Mouse (Mus musculus): ENCODE measurements around the gene Alkbh6. TPM values are rescaled to one million over a fixed set of nuclear protein-coding genes. Genes with fewer than 3 reads are reported as not detected.

Alkbh6 gene
- total RNA-seq, 1 experiment = 24.5 TPM

- H3K9me3 ChIP-seq (ENCODE audit: control insufficient read depth, insufficient read depth, low read depth, low read length) = no peaks in the 10 kb centered on the region
- H3K4me1 ChIP-seq (ENCODE audit: control insufficient read depth in 2 of 2, insufficient read depth in 2 of 2, low read length in 2 of 2, poor library complexity in 1 of 2) = peaks cover 2 to 18% of the 10 kb centered on the region in 2 experiments; a peak in 2 of 4 replicates
- TF ChIP-seq ZC3H11A (IDR thresholded peaks at IDR 0.05; ENCODE audit: borderline replicate concordance, low read depth, low read length) = no peak
- TF ChIP-seq ZNF384 (IDR thresholded peaks at IDR 0.05; ENCODE audit: low read depth, low read length) = no peak
- TF ChIP-seq HCFC1 (IDR thresholded peaks at IDR 0.05; ENCODE audit: borderline replicate concordance, insufficient read depth, low read length) = no peak
- no peak for TF ChIP-seq MAFK (IDR thresholded peaks at IDR 0.05; ENCODE audit: insufficient read depth, low read depth, low read length)
- no peak for TF ChIP-seq CHD2 (IDR thresholded peaks at IDR 0.05; ENCODE audit: low read depth, low read length)
- in situ Hi-C loops (cut with MboI; ENCODE audit: low sequenced_read_pairs in 2 of 2, unreplicated experiment in 2 of 2) = no loop called here
- peak overlapping the region; percentile 42 to 45; a peak in 3 of 4 replicates for H3K4me3 ChIP-seq (ENCODE audit: insufficient read depth in 1 of 2, low read depth in 1 of 2, low read length in 2 of 2, poor library complexity in 1 of 2, severe bottlenecking in 1 of 2)
- no peaks in the 10 kb centered on the region for H3K36me3 ChIP-seq (ENCODE audit: control insufficient read depth, insufficient read depth, low read length, poor library complexity, severe bottlenecking)
- no peak overlapping the region for H3K9ac ChIP-seq (ENCODE audit: insufficient read depth, low read depth, low read length, poor library complexity, severe bottlenecking)
- H3K27ac ChIP-seq (ENCODE audit: insufficient read depth, low read depth, low read length, poor library complexity, severe bottlenecking) = no peak overlapping the region
- DNase-seq (ENCODE audit: low read depth, low spot score) = no peak
Observed at GRCm38 (mm10) chr7:30359276-30359865, 50.9 kb downstream of the Alkbh6 start.

- no peaks in the 10 kb centered on the region for H3K9me3 ChIP-seq (ENCODE audit: control insufficient read depth, insufficient read depth, low read depth, low read length)
- no peak overlapping the region for H3K9ac ChIP-seq (ENCODE audit: insufficient read depth, low read depth, low read length, poor library complexity, severe bottlenecking)
- no peak for DNase-seq (ENCODE audit: low read depth, low spot score)
- in situ Hi-C loops (cut with MboI; ENCODE audit: low sequenced_read_pairs in 2 of 2, unreplicated experiment in 2 of 2) = no loop called here
- H3K27ac ChIP-seq (ENCODE audit: insufficient read depth, low read depth, low read length, poor library complexity, severe bottlenecking) = no peak overlapping the region
- H3K4me3 ChIP-seq (ENCODE audit: insufficient read depth in 1 of 2, low read depth in 1 of 2, low read length in 2 of 2, poor library complexity in 1 of 2, severe bottlenecking in 1 of 2) = peak overlapping the region; percentile 42 to 45; a peak in 3 of 4 replicates
- TF ChIP-seq ZNF384 (IDR thresholded peaks at IDR 0.05; ENCODE audit: low read depth, low read length) (no peak), MAFK (IDR thresholded peaks at IDR 0.05; ENCODE audit: insufficient read depth, low read depth, low read length) (no peak), CHD2 (IDR thresholded peaks at IDR 0.05; ENCODE audit: low read depth, low read length) (no peak), HCFC1 (IDR thresholded peaks at IDR 0.05; ENCODE audit: borderline replicate concordance, insufficient read depth, low read length) (no peak), ZC3H11A (IDR thresholded peaks at IDR 0.05; ENCODE audit: borderline replicate concordance, low read depth, low read length) (no peak)
- no peaks in the 10 kb centered on the region for H3K36me3 ChIP-seq (ENCODE audit: control insufficient read depth, insufficient read depth, low read length, poor library complexity, severe bottlenecking)
- H3K4me1 ChIP-seq (ENCODE audit: control insufficient read depth in 2 of 2, insufficient read depth in 2 of 2, low read length in 2 of 2, poor library complexity in 1 of 2) = peaks cover 2 to 18% of the 10 kb centered on the region in 2 experiments; a peak in 2 of 4 replicates
Observed at GRCm38 (mm10) chr7:30360028-30360427, 51.5 kb downstream of the Alkbh6 start.

DNA sequence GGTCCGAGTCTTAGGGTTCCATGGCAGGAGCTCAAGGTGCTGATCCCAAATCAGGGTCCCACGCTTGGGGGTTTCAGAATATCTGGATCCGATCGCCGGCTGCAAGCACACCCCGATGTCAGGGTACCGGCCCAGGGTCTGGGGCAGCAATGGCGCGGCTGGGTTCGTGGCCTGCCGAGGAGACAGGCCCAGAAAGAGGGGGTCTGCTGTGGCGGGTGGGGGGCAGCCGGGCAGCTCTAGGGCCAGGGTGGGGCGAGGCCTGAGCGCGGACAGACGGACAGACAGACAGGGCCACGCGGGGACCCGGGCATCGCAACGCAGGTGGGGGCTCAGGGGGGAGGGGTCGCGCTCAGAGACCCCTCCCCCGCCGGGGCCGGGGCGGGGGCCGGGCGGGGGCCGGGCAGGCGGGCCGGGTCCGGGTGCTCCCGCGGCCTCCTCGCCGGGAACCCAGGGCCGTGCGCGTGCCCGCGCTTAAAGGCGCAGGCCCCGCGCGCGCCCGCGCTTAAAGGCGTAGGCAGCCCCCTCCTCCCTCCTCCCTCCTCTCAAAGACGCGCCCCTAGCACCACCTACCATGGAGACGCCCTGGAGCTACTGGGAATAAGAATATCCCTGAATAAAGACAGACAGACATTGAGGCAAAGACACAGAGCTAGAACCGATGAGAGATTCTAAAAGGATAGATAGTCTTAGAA lies 54.3 kb downstream of the Alkbh6 start, which contains the start of gene Lrfn3:
Lrfn3 (minus strand) TSS at position 121 of the 692 bp plus-strand sequence.
- Histone ChIP-seq H3K9ac (ENCODE audit: insufficient read depth, low read depth, low read length, poor library complexity, severe bottlenecking) (peak within 1 kb of the TSS; percentile 76), H3K4me3 (ENCODE audit: insufficient read depth in 1 of 2, low read depth in 1 of 2, low read length in 2 of 2, poor library complexity in 1 of 2, severe bottlenecking in 1 of 2) (peak within 1 kb of the TSS; percentile 62 to 81), H3K9me3 (ENCODE audit: control insufficient read depth, insufficient read depth, low read depth, low read length) (no peaks in the 10 kb centered on the region), H3K4me1 (ENCODE audit: control insufficient read depth in 2 of 2, insufficient read depth in 2 of 2, low read length in 2 of 2, poor library complexity in 1 of 2) (peaks cover 2 to 18% of the 10 kb centered on the region in 2 experiments; a peak in 2 of 4 replicates), H3K27ac (ENCODE audit: insufficient read depth, low read depth, low read length, poor library complexity, severe bottlenecking) (no peak within 1 kb of the TSS), H3K36me3 (ENCODE audit: control insufficient read depth, insufficient read depth, low read length, poor library complexity, severe bottlenecking) (no peaks in the 10 kb centered on the region)
- in situ Hi-C loops (cut with MboI; ENCODE audit: low sequenced_read_pairs in 2 of 2, unreplicated experiment in 2 of 2) = no loop called here
- DNase-seq (ENCODE audit: low read depth, low spot score) = peak; percentile 68
- TF ChIP-seq ZC3H11A (IDR thresholded peaks at IDR 0.05; ENCODE audit: borderline replicate concordance, low read depth, low read length) (no peak), ZNF384 (IDR thresholded peaks at IDR 0.05; ENCODE audit: low read depth, low read length) (no peak), HCFC1 (IDR thresholded peaks at IDR 0.05; ENCODE audit: borderline replicate concordance, insufficient read depth, low read length) (no peak), CHD2 (IDR thresholded peaks at IDR 0.05; ENCODE audit: low read depth, low read length) (no peak), MAFK (IDR thresholded peaks at IDR 0.05; ENCODE audit: insufficient read depth, low read depth, low read length) (no peak)

GRCm38 (mm10) chr7:30363344-30363738 lies 54.8 kb downstream of the Alkbh6 start:
- Histone ChIP-seq H3K27ac (ENCODE audit: insufficient read depth, low read depth, low read length, poor library complexity, severe bottlenecking) (no peak overlapping the region), H3K36me3 (ENCODE audit: control insufficient read depth, insufficient read depth, low read length, poor library complexity, severe bottlenecking) (no peaks in the 10 kb centered on the region), H3K9me3 (ENCODE audit: control insufficient read depth, insufficient read depth, low read depth, low read length) (no peaks in the 10 kb centered on the region), H3K4me3 (ENCODE audit: insufficient read depth in 1 of 2, low read depth in 1 of 2, low read length in 2 of 2, poor library complexity in 1 of 2, severe bottlenecking in 1 of 2) (peak overlapping the region in 1 of 2 experiments; percentile 52; a peak in 2 of 4 replicates), H3K4me1 (ENCODE audit: control insufficient read depth in 2 of 2, insufficient read depth in 2 of 2, low read length in 2 of 2, poor library complexity in 1 of 2) (peaks cover 2 to 20% of the 10 kb centered on the region in 2 experiments; a peak in 2 of 4 replicates), H3K9ac (ENCODE audit: insufficient read depth, low read depth, low read length, poor library complexity, severe bottlenecking) (no peak overlapping the region)
- TF ChIP-seq CHD2 (IDR thresholded peaks at IDR 0.05; ENCODE audit: low read depth, low read length) (no peak), ZNF384 (IDR thresholded peaks at IDR 0.05; ENCODE audit: low read depth, low read length) (no peak), HCFC1 (IDR thresholded peaks at IDR 0.05; ENCODE audit: borderline replicate concordance, insufficient read depth, low read length) (no peak), MAFK (IDR thresholded peaks at IDR 0.05; ENCODE audit: insufficient read depth, low read depth, low read length) (no peak), ZC3H11A (IDR thresholded peaks at IDR 0.05; ENCODE audit: borderline replicate concordance, low read depth, low read length) (no peak)
- in situ Hi-C loops (cut with MboI; ENCODE audit: low sequenced_read_pairs in 2 of 2, unreplicated experiment in 2 of 2) = no loop called here
- DNase-seq (ENCODE audit: low read depth, low spot score) = no peak

Other genes starting within 250 kb of the Alkbh6 start
- gene Zfp82, start 235.8 kb upstream of the Alkbh6 start, total RNA-seq (2012; rRNA removed) = 5.8 and 7.3 TPM in 2 replicates
- 0.26 and 0.71 TPM in 2 replicates for gene Gm26920, start 218.3 kb upstream of the Alkbh6 start, total RNA-seq (2012; rRNA removed)
- gene Zfp566, start 218.2 kb upstream of the Alkbh6 start, total RNA-seq (2012; rRNA removed) = 13.1 and 16.3 TPM in 2 replicates
- 33.5 and 40.4 TPM in 2 replicates for gene Zfp260, start 213.9 kb upstream of the Alkbh6 start, total RNA-seq (2012; rRNA removed)
- 5.3 and 5.7 TPM in 2 replicates for gene Zfp382, start 186.8 kb upstream of the Alkbh6 start, total RNA-seq (2012; rRNA removed)
- 35.0 and 37.9 TPM in 2 replicates for gene Zfp146, start 139.0 kb upstream of the Alkbh6 start, total RNA-seq (2012; rRNA removed)
- gene Cox7a1, start 124.6 kb upstream of the Alkbh6 start, total RNA-seq (2012; rRNA removed) = 54.8 and 57.8 TPM in 2 replicates
- gene Capns1, start 109.9 kb upstream of the Alkbh6 start, total RNA-seq (2012; rRNA removed) = 160 and 164 TPM in 2 replicates
- 209 and 309 TPM in 2 replicates for gene Polr2i, start 76.8 kb upstream of the Alkbh6 start, total RNA-seq (2012; rRNA removed)
- 158 and 173 TPM in 2 replicates for gene Tbcb, start 76.4 kb upstream of the Alkbh6 start, total RNA-seq (2012; rRNA removed)
- gene Ovol3, start 73.0 kb upstream of the Alkbh6 start, total RNA-seq (2012; rRNA removed) = not detected in 2 replicates
- 1.2 and 2.7 TPM in 2 replicates for gene Thap8, start 28.6 kb upstream of the Alkbh6 start, total RNA-seq (2012; rRNA removed)
- gene Wdr62, start 28.3 kb upstream of the Alkbh6 start, total RNA-seq (2012; rRNA removed) = 21.6 and 30.5 TPM in 2 replicates
- 4.4 and 5.4 TPM in 2 replicates for gene Clip3, start 17.0 kb upstream of the Alkbh6 start, total RNA-seq (2012; rRNA removed)
- 14.5 and 25.5 TPM in 2 replicates for gene Syne4, start 6.1 kb downstream of the Alkbh6 start, total RNA-seq (2012; rRNA removed)
- 1.9 and 3.3 TPM in 2 replicates for gene E130208F15Rik, start 13.0 kb downstream of the Alkbh6 start, total RNA-seq (2012; rRNA removed)
- gene Sdhaf1, start 15.2 kb downstream of the Alkbh6 start, total RNA-seq (2012; rRNA removed) = 6.6 and 8.5 TPM in 2 replicates
- gene Lrfn3, start 54.1 kb downstream of the Alkbh6 start, total RNA-seq (2012; rRNA removed) = 2.6 and 4.4 TPM in 2 replicates
- gene Tyrobp, start 105.0 kb downstream of the Alkbh6 start, total RNA-seq (2012; rRNA removed) = not detected in 2 replicates
- gene Hcst, start 111.1 kb downstream of the Alkbh6 start, total RNA-seq (2012; rRNA removed) = not detected in 2 replicates
- 4.2 and 8.2 TPM in 2 replicates for gene Nfkbid, start 113.0 kb downstream of the Alkbh6 start, total RNA-seq (2012; rRNA removed)
- gene Aplp1, start 136.8 kb downstream of the Alkbh6 start, total RNA-seq (2012; rRNA removed) = 36.9 and 63.7 TPM in 2 replicates
- 10.7 and 29.8 TPM in 2 replicates for gene Kirrel2, start 149.0 kb downstream of the Alkbh6 start, total RNA-seq (2012; rRNA removed)
- gene Nphs1, start 149.6 kb downstream of the Alkbh6 start, total RNA-seq (2012; rRNA removed) = 45.7 and 72.5 TPM in 2 replicates
- 0.80 and 0.90 TPM in 2 replicates for gene Prodh2, start 184.9 kb downstream of the Alkbh6 start, total RNA-seq (2012; rRNA removed)
- 1.0 and 1.4 TPM in 2 replicates for gene Arhgap33, start 226.3 kb downstream of the Alkbh6 start, total RNA-seq (2012; rRNA removed)
- 1.6 and 4.1 TPM in 2 replicates for gene Hspb6, start 243.5 kb downstream of the Alkbh6 start, total RNA-seq (2012; rRNA removed)
- gene Proser3, start 243.6 kb downstream of the Alkbh6 start, total RNA-seq (2012; rRNA removed) = 6.8 and 10.8 TPM in 2 replicates

Data from ES-E14 (cell line).